Mouse (Mus musculus) stomach, embryonic 16.5 days (tissue): ENCODE data around the gene Mark2. TPM values are rescaled to one million over a fixed set of nuclear protein-coding genes. Genes with fewer than 3 reads are reported as not detected.
A peak's percentile ranks its signal among the peaks of the same experiment; 100 is the strongest.

Experiments
- ATAC-seq: fragments of 200-750 bp; cut with Nextera tagmentation; 2 replicates; pipeline ENCODE4 v1.8.0; 2017; ENCODE audit warnings: moderate number of reproducible peaks, moderate TSS enrichment; ENCODE audit not compliant: insufficient read depth, low FRiP score
- H3K27ac ChIP-seq: fragments of 300-500 bp; sonication (generic); 2 replicates; pipeline ENCODE4 v1.5.1; 2014; ENCODE audit warnings: low read length
- H3K27me3 ChIP-seq: fragments of 300-500 bp; sonication (generic); 2 replicates; pipeline ENCODE4 v1.6.1; 2014; ENCODE audit warnings: low read length, control low read depth, mixed read lengths; ENCODE audit not compliant: control insufficient read depth, insufficient read depth
- H3K36me3 ChIP-seq: fragments of 300-500 bp; sonication (generic); 2 replicates; pipeline ENCODE4 v1.6.1; 2014; ENCODE audit warnings: low read length; ENCODE audit not compliant: control insufficient read depth, insufficient read depth
- H3K4me1 ChIP-seq: fragments of 300-500 bp; sonication (generic); 2 replicates; pipeline ENCODE4 v1.6.1; 2014; ENCODE audit warnings: low read length, control low read depth, mixed read lengths; ENCODE audit not compliant: control insufficient read depth, insufficient read depth
- H3K4me2 ChIP-seq: fragments of 300-500 bp; sonication (generic); 2 replicates; pipeline ENCODE4 v1.6.1; 2014; ENCODE audit warnings: low read depth, low read length, mixed read lengths
- H3K4me3 ChIP-seq: fragments of 300-500 bp; sonication (generic); replicated peaks from 2 replicates; pipeline ENCODE4 v1.5.1; 2014; ENCODE audit warnings: mild to moderate bottlenecking, low read length
- H3K9ac ChIP-seq: fragments of 300-500 bp; sonication (generic); 2 replicates; pipeline ENCODE4 v1.6.1; 2014; ENCODE audit warnings: low read length
- H3K9me3 ChIP-seq: fragments of 300-500 bp; sonication (generic); replicated peaks from 2 replicates; pipeline ENCODE4 v1.6.1; 2016; ENCODE audit warnings: low read length, control low read depth; ENCODE audit not compliant: control insufficient read depth
- WGBS: fragments of 180-500 bp; shearing (Covaris S2); extraction: QIAGEN DNeasy Blood & Tissue Kit; methylation state at CpG from one replicate; pipeline ENCODE4 v1.1.7; 2014; 5-methylcytosine and 5-hydroxymethylcytosine counted together
- polyA plus RNA-seq: library from polyadenylated mRNA; unstranded; fragments of >200 nt; fragmentation: Nextera tagmentation; extraction: Ambion mirVana; gene quantifications from 2 replicates; pipeline ENCODE4 v1.2.1, GENCODE M21; 2015

Mark2 gene
- polyA plus RNA-seq, 1 experiment from 2014 or later = 42.7 TPM

GRCm38 (mm10) chr19:7291958-7292709 lies 49.5 kb downstream of the Mark2 start:
- ATAC-seq = no peak
- H3K9me3 ChIP-seq = no peaks in the 10 kb centered on the region
- H3K9ac ChIP-seq = no peak overlapping the region
- no peak overlapping the region; the same call in 1 of the 2 replicates for H3K4me2 ChIP-seq
- H3K27me3 ChIP-seq = no peaks in the 10 kb centered on the region
- H3K4me1 ChIP-seq = peaks cover 32% of the 10 kb centered on the region
- no peak overlapping the region for H3K4me3 ChIP-seq
- WGBS = 78% methylated on average over 7 of the region's 7 CpGs
- H3K27ac ChIP-seq = no peak overlapping the region
- no peaks in the 10 kb centered on the region for H3K36me3 ChIP-seq

GRCm38 (mm10) chr19:7289767-7290166 lies 51.9 kb downstream of the Mark2 start:
- Histone ChIP-seq H3K27me3 (no peaks in the 10 kb centered on the region), H3K4me2 (no peak overlapping the region), H3K36me3 (peaks cover 18% of the 10 kb centered on the region), H3K27ac (no peak overlapping the region; the same call in 1 of the 2 replicates), H3K9me3 (no peaks in the 10 kb centered on the region), H3K9ac (no peak overlapping the region), H3K4me1 (peaks cover 20% of the 10 kb centered on the region), H3K4me3 (no peak overlapping the region)
- no peak for ATAC-seq
- WGBS = 21% methylated on average over 2 of the region's 2 CpGs

DNA sequence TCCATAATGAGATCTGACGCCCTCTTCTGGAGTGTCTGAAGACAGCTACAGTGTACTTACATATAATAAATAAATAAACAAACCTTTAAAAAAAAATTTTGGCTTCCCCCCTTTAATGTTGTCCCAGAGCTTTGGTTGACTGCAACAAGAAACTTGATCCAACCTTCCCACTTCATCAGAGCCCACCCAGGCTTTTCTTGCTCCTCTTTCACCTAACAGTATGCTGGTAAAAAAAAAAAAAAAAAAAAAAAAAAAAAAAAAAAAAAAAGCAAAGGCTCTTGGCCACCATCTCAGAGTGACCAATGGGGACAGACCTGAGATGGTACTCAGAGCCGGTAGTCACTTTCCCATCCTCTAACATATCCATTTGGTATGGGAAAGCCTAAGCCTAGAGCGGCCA lies 53.4 kb downstream of the Mark2 start:
- WGBS = 81% methylated on average over 3 of the region's 3 CpGs
- ATAC-seq = no peak
- peaks cover 24% of the 10 kb centered on the region for H3K36me3 ChIP-seq

GRCm38 (mm10) chr19:7286563-7287315 lies 54.9 kb downstream of the Mark2 start:
- Histone ChIP-seq H3K9me3 (no peaks in the 10 kb centered on the region), H3K27me3 (no peaks in the 10 kb centered on the region), H3K9ac (no peak overlapping the region), H3K27ac (no peak overlapping the region), H3K4me3 (no peak overlapping the region), H3K36me3 (peaks cover 30% of the 10 kb centered on the region), H3K4me2 (no peak overlapping the region), H3K4me1 (no peaks in the 10 kb centered on the region)
- 87% methylated on average over 12 of the region's 12 CpGs for WGBS
- ATAC-seq = no peak

More for the DNA sequence above, 53.4 kb downstream of the Mark2 start:
- Histone ChIP-seq H3K9ac (no peak overlapping the region), H3K9me3 (no peaks in the 10 kb centered on the region), H3K27ac (no peak overlapping the region), H3K27me3 (no peaks in the 10 kb centered on the region), H3K4me2 (no peak overlapping the region), H3K4me3 (no peak overlapping the region), H3K4me1 (peaks cover 6% of the 10 kb centered on the region; the same call in 1 of the 2 replicates)

DNA sequence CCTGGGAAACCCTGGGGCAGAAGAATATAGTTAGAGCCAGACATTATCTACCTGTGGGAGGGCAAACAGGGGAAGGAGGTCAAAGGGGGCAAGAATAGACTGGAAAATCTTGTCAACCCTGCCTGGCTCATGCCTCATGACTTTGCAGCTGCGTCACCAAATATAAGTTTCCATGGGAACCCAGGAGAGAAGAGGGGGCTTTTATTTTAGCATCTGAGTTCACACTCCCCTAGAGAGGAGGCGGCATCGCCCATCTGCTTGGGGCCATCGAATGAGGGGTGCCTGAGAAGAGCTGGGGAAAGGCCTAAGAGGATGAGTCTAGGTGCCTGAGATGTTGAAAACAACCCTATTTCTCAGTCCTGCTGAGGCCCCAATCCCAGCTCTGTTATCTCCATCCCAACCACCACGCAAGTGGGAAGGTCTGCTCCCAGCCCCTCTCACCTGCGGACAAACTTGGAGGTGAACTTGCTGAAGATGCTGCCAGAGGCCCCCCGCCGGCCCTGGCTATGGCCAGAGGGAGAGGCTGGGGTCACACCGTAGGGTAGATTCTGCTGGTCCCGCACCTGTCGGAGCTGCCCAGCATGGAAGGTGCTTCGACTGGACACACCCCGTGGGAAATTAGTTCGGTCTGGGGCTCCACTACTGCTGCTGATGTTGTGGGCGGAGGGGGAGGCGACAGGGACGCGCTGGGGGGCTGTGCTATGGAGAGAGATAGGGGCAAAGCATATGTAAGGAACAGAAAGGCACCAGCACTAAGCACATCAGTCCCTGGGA lies 60.9 kb downstream of the Mark2 start:
- H3K36me3 ChIP-seq = peaks cover 26% of the 10 kb centered on the region
- WGBS = 80% methylated on average over 18 of the region's 18 CpGs
- H3K9me3 ChIP-seq = no peaks in the 10 kb centered on the region
- H3K27me3 ChIP-seq = no peaks in the 10 kb centered on the region
- H3K4me2 ChIP-seq = no peak overlapping the region
- H3K9ac ChIP-seq = no peak overlapping the region
- peaks cover 18% of the 10 kb centered on the region for H3K4me1 ChIP-seq
- no peak overlapping the region for H3K4me3 ChIP-seq
- peak overlapping the region; percentile 7; the same call in 1 of the 2 replicates for H3K27ac ChIP-seq
- ATAC-seq = no peak

GRCm38 (mm10) chr19:7279114-7279513 lies 62.5 kb downstream of the Mark2 start:
- ATAC-seq = peak; percentile 15; the same call in 1 of the 2 replicates
- no peak overlapping the region for H3K9ac ChIP-seq
- no peaks in the 10 kb centered on the region for H3K9me3 ChIP-seq
- no peaks in the 10 kb centered on the region for H3K27me3 ChIP-seq
- no peak overlapping the region for H3K27ac ChIP-seq
- WGBS = 27% methylated on average over 6 of the region's 6 CpGs
- no peak overlapping the region for H3K4me3 ChIP-seq
- peaks cover 24% of the 10 kb centered on the region for H3K4me1 ChIP-seq
- H3K36me3 ChIP-seq = peaks cover 18% of the 10 kb centered on the region
- no peak overlapping the region for H3K4me2 ChIP-seq

DNA sequence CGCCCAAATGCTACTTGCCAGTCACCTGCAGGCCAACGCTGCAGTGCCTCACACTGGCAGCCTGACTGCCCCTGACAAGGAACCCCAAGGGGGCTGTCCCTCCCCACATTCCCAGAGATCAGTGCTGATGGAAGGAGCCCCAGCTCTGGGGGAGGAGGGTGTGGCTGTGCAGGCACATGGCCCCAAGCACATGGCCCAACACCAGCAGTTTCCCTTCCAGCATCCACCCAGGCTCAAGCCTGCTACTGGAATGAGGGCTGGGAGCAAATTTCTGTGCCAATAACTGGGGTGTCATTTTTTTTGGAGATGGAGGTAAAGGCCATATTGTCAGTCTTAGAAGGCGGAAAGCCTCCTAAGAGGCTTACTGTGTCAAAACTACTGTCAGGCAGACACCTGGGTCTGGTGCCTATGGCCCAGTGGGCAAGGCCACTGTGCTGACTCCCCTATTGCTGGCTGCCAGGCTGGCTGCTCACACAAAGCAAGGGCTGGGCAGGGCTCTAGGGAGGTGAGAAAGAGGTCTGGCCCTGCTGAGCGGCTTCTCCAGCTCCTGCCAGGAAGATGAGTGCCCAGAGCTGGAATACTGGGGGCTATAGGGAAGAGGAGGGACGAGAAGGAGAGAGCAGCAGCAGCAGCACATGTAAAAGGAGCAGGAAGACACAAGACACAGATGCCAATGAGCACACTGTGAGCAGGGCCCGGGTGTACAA lies 63.3 kb downstream of the Mark2 start:
- H3K4me2 ChIP-seq = no peak overlapping the region
- no peaks in the 10 kb centered on the region for H3K27me3 ChIP-seq
- 0 out of 2 replicates have a peak, but pooled peaks cover 5% of the 10 kb centered on the region for H3K9me3 ChIP-seq
- H3K27ac ChIP-seq = no peak overlapping the region
- WGBS = 67% methylated on average over 6 of the region's 6 CpGs
- peaks cover 24% of the 10 kb centered on the region for H3K4me1 ChIP-seq
- H3K9ac ChIP-seq = no peak overlapping the region
- H3K4me3 ChIP-seq = no peak overlapping the region
- H3K36me3 ChIP-seq = peaks cover 26% of the 10 kb centered on the region
- ATAC-seq = no peak

DNA sequence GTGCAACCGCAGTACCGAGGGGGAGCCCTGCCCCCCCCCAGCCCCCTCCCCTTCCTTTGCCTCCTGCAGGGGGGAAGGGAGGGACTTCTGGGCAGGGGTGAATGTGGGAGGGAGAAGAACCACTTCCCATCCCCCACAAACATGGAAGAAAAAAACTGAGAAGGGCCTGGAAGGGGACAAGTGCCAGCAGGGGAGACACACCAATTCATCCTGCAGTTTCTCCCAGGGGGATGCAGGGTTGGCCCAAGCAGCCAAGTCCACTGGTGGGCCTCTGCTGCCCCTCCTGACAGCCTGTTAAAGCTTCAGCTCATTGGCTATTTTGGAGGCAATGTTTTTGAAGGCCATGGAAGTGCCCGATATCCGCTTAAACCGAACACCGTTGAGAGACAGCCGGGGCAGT lies 64.9 kb downstream of the Mark2 start:
- H3K27ac ChIP-seq = peak overlapping the region; percentile 19; the same call in 1 of the 2 replicates
- H3K4me2 ChIP-seq = no peak overlapping the region
- 0 out of 2 replicates have a peak, but pooled peaks cover 5% of the 10 kb centered on the region for H3K9me3 ChIP-seq
- no peak overlapping the region for H3K9ac ChIP-seq
- no peak overlapping the region for H3K4me3 ChIP-seq
- H3K36me3 ChIP-seq = peaks cover 26% of the 10 kb centered on the region
- WGBS = 80% methylated on average over 7 of the region's 7 CpGs
- no peaks in the 10 kb centered on the region for H3K27me3 ChIP-seq
- H3K4me1 ChIP-seq = peaks cover 24% of the 10 kb centered on the region
- no peak for ATAC-seq
